Comparison of ENCODE assay signal across 12 mouse cellular contexts in genomic region chr1:128068945-128069397, GRCm38 (mm10). TPM values are rescaled to one million over a fixed set of nuclear protein-coding genes. Genes with fewer than 3 reads are reported as not detected.
A peak's percentile ranks its signal among the peaks of the same experiment; 100 is the strongest.
DNase-seq lines count a peak whose midpoint lies in the region; ATAC-seq and TF ChIP-seq lines count a peak whose summit lies in the region.
"Had no signal": no experiment of that assay in that cellular context is flagged by ENCODE, and none has a peak within 500 bp of the region (broad histone marks: within the 10 kb centered on the region; RNA-seq: fewer than 3 reads in every experiment).

No protein-coding gene starts in this region.

- no peaks in the 10 kb centered on the region for H3K4me1 ChIP-seq in kidney, embryonic 15.5 days
- peaks cover 6% of the 10 kb centered on the region; the same call in 1 of the 2 replicates for H3K4me1 ChIP-seq in liver, postnatal 0 days (ENCODE audit: insufficient read depth)
- H3K4me1 ChIP-seq in hindbrain, embryonic 14.5 days (replicated peaks; ENCODE audit: control insufficient read depth, insufficient read depth, low read length) = no peaks in the 10 kb centered on the region
- H3K4me1 ChIP-seq: forebrain, embryonic 10.5 days; midbrain, embryonic 15.5 days had no signal

- no peak for TF ChIP-seq CTCF in liver, postnatal 0 days (IDR thresholded peaks at IDR 0.05; ENCODE audit: low read depth)

- WGBS in kidney, embryonic 15.5 days = 88% methylated on average over 2 of the region's 2 CpGs
- 40% methylated on average over 2 of the region's 2 CpGs for WGBS in liver, postnatal 0 days (ENCODE audit: insufficient replicate concordance)
- 67% methylated on average over 2 of the region's 2 CpGs for WGBS in hindbrain, embryonic 14.5 days

- H3K27ac ChIP-seq in kidney, embryonic 15.5 days = peak overlapping the region; percentile 41; the same call in 1 of the 2 replicates
- no peak overlapping the region for H3K27ac ChIP-seq in liver, postnatal 0 days (ENCODE audit: low read depth)
- H3K27ac ChIP-seq in hindbrain, embryonic 14.5 days = no peak overlapping the region
- H3K27ac ChIP-seq: forebrain, embryonic 10.5 days; limb, embryonic 12.5 days; midbrain, embryonic 15.5 days had no signal

- no peak overlapping the region for H3K9ac ChIP-seq in kidney, embryonic 15.5 days
- H3K9ac ChIP-seq in liver, postnatal 0 days (replicated peaks) = no peak overlapping the region
- no peak overlapping the region for H3K9ac ChIP-seq in hindbrain, embryonic 14.5 days
- H3K9ac ChIP-seq: limb, embryonic 12.5 days; midbrain, embryonic 15.5 days had no signal

- peak; percentile 73 for TF ChIP-seq EP300 in liver, postnatal 0 days (IDR thresholded peaks at IDR 0.05; ENCODE audit: low read depth)

- 0 out of 2 replicates have a peak, but pooled peaks cover 8% of the 10 kb centered on the region for H3K36me3 ChIP-seq in kidney, embryonic 15.5 days
- H3K36me3 ChIP-seq in liver, postnatal 0 days (replicated peaks; ENCODE audit: insufficient read depth, low read length) = no peaks in the 10 kb centered on the region
- H3K36me3 ChIP-seq in hindbrain, embryonic 14.5 days (replicated peaks; ENCODE audit: control insufficient read depth, insufficient read depth) = no peaks in the 10 kb centered on the region
- H3K36me3 ChIP-seq: midbrain, embryonic 15.5 days had no signal

- H3K9me3 ChIP-seq in kidney, embryonic 15.5 days (replicated peaks) = no peaks in the 10 kb centered on the region
- no peaks in the 10 kb centered on the region for H3K9me3 ChIP-seq in liver, postnatal 0 days (ENCODE audit: low read length)
- H3K9me3 ChIP-seq in hindbrain, embryonic 14.5 days (ENCODE audit: control insufficient read depth, low read length) = no peaks in the 10 kb centered on the region
- H3K9me3 ChIP-seq: forebrain, embryonic 10.5 days; limb, embryonic 12.5 days; midbrain, embryonic 15.5 days had no signal

- no peaks in the 10 kb centered on the region for H3K27me3 ChIP-seq in kidney, embryonic 15.5 days
- H3K27me3 ChIP-seq in liver, postnatal 0 days (ENCODE audit: insufficient read depth, low read length) = no peaks in the 10 kb centered on the region
- H3K27me3 ChIP-seq in hindbrain, embryonic 14.5 days (ENCODE audit: control insufficient read depth, insufficient read depth, low read length) = no peaks in the 10 kb centered on the region
- H3K27me3 ChIP-seq: limb, embryonic 12.5 days; midbrain, embryonic 15.5 days had no signal

- peak; percentile 29; the same call in 1 of the 2 replicates for ATAC-seq in kidney, embryonic 15.5 days (replicated peaks; ENCODE audit: low FRiP score)
- ATAC-seq in common myeloid progenitor, adult 5-6 weeks (replicated peaks; ENCODE audit: low read depth, poor library complexity, severe bottlenecking) = peak; percentile 92
- ATAC-seq in liver, postnatal 0 days = peak; percentile 67
- no peak for ATAC-seq in hindbrain, embryonic 14.5 days (ENCODE audit: low FRiP score)
- ATAC-seq: midbrain, embryonic 15.5 days had no signal

- DNase-seq in kidney, postnatal 25 days = no peak
- peak; percentile 67 for DNase-seq in Muller cell, postnatal 12 days (ENCODE audit: inconsistent ontology term)
- DNase-seq in liver, postnatal 0 days = no peak
- DNase-seq in hindbrain, embryonic 14.5 days (ENCODE audit: low spot score) = no peak
- no peak for DNase-seq in layer of hippocampus, adult 9-11 months
- DNase-seq: cerebellum, postnatal 25 days; thymus, postnatal 4 days had no signal

- no peak overlapping the region for H3K4me2 ChIP-seq in kidney, embryonic 15.5 days
- no peak overlapping the region for H3K4me2 ChIP-seq in liver, postnatal 0 days (ENCODE audit: low read depth, low read length)
- no peak overlapping the region for H3K4me2 ChIP-seq in hindbrain, embryonic 14.5 days (replicated peaks)
- H3K4me2 ChIP-seq: limb, embryonic 12.5 days; midbrain, embryonic 15.5 days had no signal

- no peak overlapping the region for H3K4me3 ChIP-seq in kidney, embryonic 15.5 days (replicated peaks)
- no peak overlapping the region for H3K4me3 ChIP-seq in liver, postnatal 0 days (ENCODE audit: low read depth, low read length)
- no peak overlapping the region for H3K4me3 ChIP-seq in hindbrain, embryonic 14.5 days (replicated peaks; ENCODE audit: low read length)
- H3K4me3 ChIP-seq: forebrain, embryonic 10.5 days; limb, embryonic 12.5 days; midbrain, embryonic 15.5 days had no signal

RNA-seq across cellular contexts. Expression of gene Zranb3, which starts 33.9 kb away (rescaled TPM):
- 10.4 and 11.4 TPM in 2 replicates for polyA plus RNA-seq in kidney, embryonic 15.5 days (2015; fragmentation: Nextera tagmentation; extraction: Ambion mirVana)
- 14.7 and 21.2 TPM in 2 replicates for total RNA-seq in common myeloid progenitor, adult 5-6 weeks (2017)
- 1.2 and 1.3 TPM in 2 replicates for polyA plus RNA-seq in liver, postnatal 0 days (2015; fragmentation: Nextera tagmentation; extraction: Ambion mirVana)
- polyA plus RNA-seq in hindbrain, embryonic 14.5 days (2014; fragmentation: Nextera tagmentation; extraction: Ambion mirVana) = 3.6 and 5.0 TPM in 2 replicates

RNA-seq across cellular contexts. Expression of gene R3hdm1, which starts 34.1 kb away (rescaled TPM):
- polyA plus RNA-seq in kidney, embryonic 15.5 days (2015; fragmentation: Nextera tagmentation; extraction: Ambion mirVana) = 63.3 and 65.7 TPM in 2 replicates
- 81.4 and 88.1 TPM in 2 replicates for total RNA-seq in common myeloid progenitor, adult 5-6 weeks (2017)
- polyA plus RNA-seq in liver, postnatal 0 days (2015; fragmentation: Nextera tagmentation; extraction: Ambion mirVana) = 21.7 and 22.6 TPM in 2 replicates
- 87.3 and 87.7 TPM in 2 replicates for polyA plus RNA-seq in hindbrain, embryonic 14.5 days (2014; fragmentation: Nextera tagmentation; extraction: Ambion mirVana)
